Mouse (Mus musculus) MEL (cell line): Measurements from ENCODE around the gene 4930568D16Rik. TPM values are rescaled to one million over a fixed set of nuclear protein-coding genes. Genes with fewer than 3 reads are reported as not detected.

Experiments
- DNase-seq: peaks from one replicate; pipeline ENCODE4 v3.0.0; 2011; ENCODE audit warnings: low read depth, low spot score
- H3K27ac ChIP-seq: 2 replicates; pipeline ENCODE4 v1.5.1; 2012; ENCODE audit warnings: low read depth, mild to moderate bottlenecking, control low read depth, low read length, moderate library complexity; ENCODE audit not compliant: control insufficient read depth
- H3K27me3 ChIP-seq, 2 experiments: fragments of 150-350 bp in 1 of 2; sonication (generic) in 1 of 2; 2 replicates each; pipeline ENCODE4 v1.6.1; 2012; ENCODE audit warnings: low read length in 2 of 2, mild to moderate bottlenecking in 2 of 2, improper control_type of control experiment in 1 of 2, moderate library complexity in 1 of 2; ENCODE audit not compliant: insufficient read depth in 2 of 2, control insufficient read depth in 1 of 2
- H3K36me3 ChIP-seq, 2 experiments: 2 replicates each; pipeline ENCODE4 v1.6.1; 2012 to 2014; ENCODE audit warnings: low read length in 2 of 2, improper control_type of control experiment in 1 of 2, inconsistent platforms in 1 of 2, mild to moderate bottlenecking in 1 of 2; ENCODE audit not compliant: insufficient read depth in 2 of 2, control insufficient read depth in 1 of 2
- H3K4me1 ChIP-seq, 2 experiments: fragments of 150-350 bp in 1 of 2; sonication (generic) in 1 of 2; 2 replicates each; pipeline ENCODE4 v1.6.1; 2012; ENCODE audit warnings: low read length in 2 of 2, improper control_type of control experiment in 1 of 2, mild to moderate bottlenecking in 1 of 2; ENCODE audit not compliant: insufficient read depth in 2 of 2, control insufficient read depth in 1 of 2
- H3K4me3 ChIP-seq, 2 experiments: fragments of 150-350 bp in 1 of 2; sonication (generic) in 1 of 2; 2 replicates each; pipeline ENCODE4 v1.5.1; 2012; ENCODE audit warnings: low read depth in 2 of 2, low read length in 2 of 2, mild to moderate bottlenecking in 2 of 2, moderate library complexity in 2 of 2, control low read depth in 1 of 2, improper control_type of control experiment in 1 of 2; ENCODE audit not compliant: control insufficient read depth in 1 of 2, insufficient read depth in 1 of 2
- H3K79me2 ChIP-seq: 2 replicates; pipeline ENCODE4 v1.6.1; 2012; ENCODE audit warnings: mild to moderate bottlenecking, low read length, moderate library complexity; ENCODE audit not compliant: control insufficient read depth, poor library complexity, insufficient read depth
- H3K9ac ChIP-seq: 2 replicates; pipeline ENCODE4 v1.6.1; 2012; ENCODE audit warnings: low read depth, mild to moderate bottlenecking, control low read depth, low read length, moderate library complexity; ENCODE audit not compliant: control insufficient read depth, poor library complexity, severe bottlenecking
- H3K9me3 ChIP-seq: fragments of 150-350 bp; sonication (generic); replicated peaks from 2 replicates; pipeline ENCODE4 v1.6.1; 2012; ENCODE audit warnings: mild to moderate bottlenecking, low read length, improper control_type of control experiment, moderate library complexity; ENCODE audit not compliant: insufficient read depth
- CTCF ChIP-seq, 3 experiments: IDR thresholded peaks in 2 of 3; conservative IDR thresholded peaks in 1 of 3; 2 replicates each; pipeline ENCODE4 v1.5.1; 2011 to 2012; ENCODE audit warnings: low read length in 3 of 3, low read depth in 2 of 3, mild to moderate bottlenecking in 2 of 3, improper control_type of control experiment in 1 of 3, inconsistent platforms in 1 of 3, mixed read lengths in 1 of 3, moderate library complexity in 1 of 3; ENCODE audit not compliant: control insufficient read depth in 1 of 3, insufficient read depth in 1 of 3, poor library complexity in 1 of 3, severe bottlenecking in 1 of 3
- E2F4 ChIP-seq: IDR thresholded peaks from 2 replicates; pipeline ENCODE4 v1.6.1; 2011; ENCODE audit warnings: low read depth, low read length, improper control_type of control experiment, borderline replicate concordance
- EP300 ChIP-seq, 2 experiments: IDR thresholded peaks; 2 replicates each; pipeline ENCODE4 v1.6.1; 2011; ENCODE audit warnings: improper control_type of control experiment in 2 of 2, low read length in 2 of 2, low read depth in 1 of 2, mild to moderate bottlenecking in 1 of 2
- MAZ ChIP-seq: IDR thresholded peaks from 2 replicates; pipeline ENCODE4 v1.6.1; 2012; ENCODE audit warnings: low read depth, mild to moderate bottlenecking, inconsistent platforms, low read length, improper control_type of control experiment
- MXI1 ChIP-seq: IDR thresholded peaks from 2 replicates; pipeline ENCODE4 v1.6.1; 2011; ENCODE audit warnings: mild to moderate bottlenecking, low read depth, low read length, improper control_type of control experiment
- MYB ChIP-seq: IDR thresholded peaks from 2 replicates; pipeline ENCODE4 v1.6.1; 2011; ENCODE audit warnings: mild to moderate bottlenecking, low read depth, low read length, improper control_type of control experiment
- MYC ChIP-seq: IDR thresholded peaks from 2 replicates; pipeline ENCODE4 v1.6.1; 2011; ENCODE audit warnings: low read depth, mild to moderate bottlenecking, low read length, improper control_type of control experiment, moderate library complexity
- NELFE ChIP-seq: IDR thresholded peaks from 2 replicates; pipeline ENCODE4 v1.6.1; 2011; ENCODE audit warnings: low read depth, low read length, improper control_type of control experiment
- POLR2AphosphoS5 ChIP-seq: IDR thresholded peaks from 2 replicates; pipeline ENCODE4 v1.6.1; 2012; ENCODE audit warnings: low read depth, borderline replicate concordance, mild to moderate bottlenecking, inconsistent platforms, low read length, moderate library complexity, mixed read lengths
- RAD21 ChIP-seq: IDR thresholded peaks from 2 replicates; pipeline ENCODE4 v1.6.1; 2011; ENCODE audit warnings: mild to moderate bottlenecking, low read depth, low read length, improper control_type of control experiment
- SIN3A ChIP-seq: IDR thresholded peaks from 2 replicates; pipeline ENCODE4 v1.6.1; 2012; ENCODE audit warnings: low read length, improper control_type of control experiment, inconsistent platforms
- SMC3 ChIP-seq: IDR thresholded peaks from 2 replicates; pipeline ENCODE4 v1.6.1; 2011; ENCODE audit warnings: low read depth, low read length, improper control_type of control experiment
- TBP ChIP-seq: IDR thresholded peaks from 2 replicates; pipeline ENCODE4 v1.8.0; 2011; ENCODE audit warnings: low read depth, low read length, improper control_type of control experiment
- UBTF ChIP-seq: IDR thresholded peaks from 2 replicates; pipeline ENCODE4 v1.6.1; 2012; ENCODE audit warnings: low read depth, mild to moderate bottlenecking, inconsistent platforms, low read length, improper control_type of control experiment, moderate library complexity, borderline replicate concordance; ENCODE audit not compliant: insufficient read depth
- USF1 ChIP-seq: IDR thresholded peaks from 2 replicates; pipeline ENCODE4 v1.6.1; 2014; ENCODE audit warnings: low read depth, mild to moderate bottlenecking, inconsistent platforms, low read length, improper control_type of control experiment, moderate library complexity
- USF2 ChIP-seq, 2 experiments: IDR thresholded peaks; 2 replicates each; pipeline ENCODE4 v1.6.1; 2011 to 2012; ENCODE audit warnings: improper control_type of control experiment in 2 of 2, low read length in 2 of 2, borderline replicate concordance in 1 of 2, inconsistent platforms in 1 of 2, low read depth in 1 of 2, mild to moderate bottlenecking in 1 of 2; ENCODE audit not compliant: insufficient read depth in 1 of 2
- ZC3H11A ChIP-seq: IDR thresholded peaks from 2 replicates; pipeline ENCODE4 v1.6.1; 2012; ENCODE audit warnings: low read depth, mild to moderate bottlenecking, inconsistent platforms, low read length, improper control_type of control experiment
- ZKSCAN1 ChIP-seq: IDR thresholded peaks from 2 replicates; pipeline ENCODE4 v1.6.1; 2012; ENCODE audit warnings: low read depth, mild to moderate bottlenecking, inconsistent platforms, low read length, improper control_type of control experiment, moderate library complexity
- ZMIZ1 ChIP-seq: IDR thresholded peaks from 2 replicates; pipeline ENCODE4 v1.6.1; 2012; ENCODE audit warnings: low read depth, mild to moderate bottlenecking, inconsistent platforms, low read length, improper control_type of control experiment, moderate library complexity
- polyA plus RNA-seq, 2 experiments: library from polyadenylated mRNA; stranded (reverse) in 1 of 2; unstranded in 1 of 2; fragments of >175 nt in 1 of 2; fragments of >200 nt in 1 of 2; gene quantifications; 2 replicates each; pipeline versions ENCODE4 v1.2.1 to v1.2.4; 2012; ENCODE audit warnings: low replicate concordance in 2 of 2, low read depth in 1 of 2; ENCODE audit not compliant: insufficient read length in 2 of 2, insufficient read depth in 1 of 2, missing spikeins in 1 of 2
- total RNA-seq: library from RNA; depleted of rRNA; stranded (reverse); fragments of 300-350 nt; gene quantifications from 2 replicates; pipeline ENCODE4 v1.2.3, GENCODE M21; 2012

Gene 4930568D16Rik
- total and polyA plus RNA-seq, 3 experiments, result not detected

- no peaks in the 10 kb centered on the region for H3K36me3 ChIP-seq
- no peak overlapping the region for H3K4me3 ChIP-seq
- peak; percentile 73 for DNase-seq
- no peaks in the 10 kb centered on the region for H3K9me3 ChIP-seq
- H3K27ac ChIP-seq, result no peak overlapping the region
- H3K27me3 ChIP-seq, result no peaks in the 10 kb centered on the region; a peak in 3 of 4 replicates
- H3K4me1 ChIP-seq, result no peaks in the 10 kb centered on the region
- H3K79me2 ChIP-seq, result no peaks in the 10 kb centered on the region
- no peak overlapping the region for H3K9ac ChIP-seq
- TF ChIP-seq MXI1, result no peak
- no peak for TF ChIP-seq SIN3A
- TF ChIP-seq TBP, result no peak
- peak; percentile 95 for TF ChIP-seq ZC3H11A
- peak; percentile 92 for TF ChIP-seq SMC3
- peak; percentile 76 to 94 (median 83) for TF ChIP-seq CTCF (IDR thresholded peaks at IDR 0.05 in 2 of 3, conservative IDR thresholded peaks at IDR 0.05 in 1 of 3; ENCODE audit: control insufficient read depth in 1 of 3, insufficient read depth in 1 of 3, low read depth in 2 of 3, low read length in 3 of 3, poor library complexity in 1 of 3, severe bottlenecking in 1 of 3)
- TF ChIP-seq RAD21, result peak; percentile 99
- TF ChIP-seq EP300 (IDR thresholded peaks at IDR 0.05; ENCODE audit: low read depth in 1 of 2, low read length in 2 of 2), result no peak
- TF ChIP-seq MAZ, result no peak
- TF ChIP-seq UBTF, result no peak
- no peak for TF ChIP-seq ZKSCAN1
- no peak for TF ChIP-seq USF2 (IDR thresholded peaks at IDR 0.05; ENCODE audit: borderline replicate concordance in 1 of 2, insufficient read depth in 1 of 2, low read depth in 1 of 2, low read length in 2 of 2)
- no peak for TF ChIP-seq MYC
- TF ChIP-seq E2F4, result no peak
- TF ChIP-seq ZMIZ1, result no peak
- no peak for TF ChIP-seq POLR2AphosphoS5
- no peak for TF ChIP-seq NELFE
- no peak for TF ChIP-seq USF1
Observed at GRCm38 (mm10) chr2:35373003-35373402, 5.5 kb upstream of the 4930568D16Rik start.

GRCm38 (mm10) chr2:35370686-35371085 is 3.2 kb upstream of the 4930568D16Rik start:
- Histone ChIP-seq H3K36me3 (no peaks in the 10 kb centered on the region), H3K9me3 (no peaks in the 10 kb centered on the region), H3K4me1 (no peaks in the 10 kb centered on the region), H3K9ac (no peak overlapping the region), H3K27ac (no peak overlapping the region), H3K79me2 (no peaks in the 10 kb centered on the region), H3K4me3 (no peak overlapping the region), H3K27me3 (peaks cover 3 to 14% of the 10 kb centered on the region in 2 experiments)
- no peak for TF ChIP-seq ZMIZ1
- no peak for TF ChIP-seq MYC
- TF ChIP-seq MYB, result no peak
- no peak for TF ChIP-seq MAZ
- DNase-seq, result no peak
